Mouse (Mus musculus): ENCODE measurements at regions not wholly inside any gene's neighbourhood (a gene's known extent, or its start where the extent isn't known, plus 50 kb on each side); places are given as distances from the start of the nearest gene placed in this dataset.
A peak's percentile ranks its signal among the peaks of the same experiment; 100 is the strongest.
"Not testable (repeated sequence)": the region's sequence is repeated elsewhere in the genome, so short reads cannot be mapped to it uniquely, and the experiment has no call there.

GRCm38 (mm10) chr8:113916649-113917048 lies 68.1 kb upstream of the Adamts18 start:
- no peak for DNase-seq (ENCODE audit: inconsistent ontology term)

GRCm38 (mm10) chr8:113917197-113917596 lies 68.7 kb upstream of the Adamts18 start:
- DNase-seq (ENCODE audit: inconsistent ontology term): peak; percentile 85

- no peak for DNase-seq (ENCODE audit: inconsistent ontology term)
Observed at GRCm38 (mm10) chr8:113920306-113920705, 71.8 kb upstream of the Adamts18 start.

GRCm38 (mm10) chr8:113923381-113923780 lies 74.8 kb upstream of the Adamts18 start:
- DNase-seq (ENCODE audit: inconsistent ontology term): no peak

GRCm38 (mm10) chr8:113953721-113954120 lies 105.2 kb upstream of the Adamts18 start:
- no peak for DNase-seq (ENCODE audit: inconsistent ontology term)

GRCm38 (mm10) chr8:113956439-113957043 lies 108.0 kb upstream of the Adamts18 start:
- DNase-seq (ENCODE audit: inconsistent ontology term): no peak

- peak; percentile 81 for DNase-seq (ENCODE audit: inconsistent ontology term)
Observed at GRCm38 (mm10) chr8:113957821-113958220, 109.3 kb upstream of the Adamts18 start.

GRCm38 (mm10) chr8:113975810-113976209 lies 127.3 kb upstream of the Adamts18 start:
- no peak for DNase-seq (ENCODE audit: inconsistent ontology term)

GRCm38 (mm10) chr8:113976626-113977025 lies 128.1 kb upstream of the Adamts18 start:
- DNase-seq (ENCODE audit: inconsistent ontology term): no peak

GRCm38 (mm10) chr8:113977072-113977471 lies 128.5 kb upstream of the Adamts18 start:
- no peak for DNase-seq (ENCODE audit: inconsistent ontology term)

GRCm38 (mm10) chr8:113978946-113979345 lies 130.4 kb upstream of the Adamts18 start:
- no peak for DNase-seq (ENCODE audit: inconsistent ontology term)

- DNase-seq (ENCODE audit: inconsistent ontology term): no peak
Observed at GRCm38 (mm10) chr8:113979837-113980236, 131.3 kb upstream of the Adamts18 start.

- no peak for DNase-seq (ENCODE audit: inconsistent ontology term)
Observed at GRCm38 (mm10) chr8:113981339-113981738, 132.8 kb upstream of the Adamts18 start.

GRCm38 (mm10) chr8:113984845-113985244 lies 136.3 kb upstream of the Adamts18 start:
- peak; percentile 61 for DNase-seq (ENCODE audit: inconsistent ontology term)

GRCm38 (mm10) chr8:113985471-113985870 lies 136.9 kb upstream of the Adamts18 start:
- no peak for DNase-seq (ENCODE audit: inconsistent ontology term)

GRCm38 (mm10) chr8:113985948-113986347 lies 137.4 kb upstream of the Adamts18 start:
- DNase-seq (ENCODE audit: inconsistent ontology term): no peak

GRCm38 (mm10) chr8:113990718-113991117 lies 142.2 kb upstream of the Adamts18 start:
- DNase-seq (ENCODE audit: inconsistent ontology term): no peak

GRCm38 (mm10) chr8:113998881-113999280 lies 134.5 kb upstream of the Nudt7 start:
- no peak for DNase-seq (ENCODE audit: inconsistent ontology term)

- DNase-seq (ENCODE audit: inconsistent ontology term): no peak
Observed at GRCm38 (mm10) chr8:114001674-114002073, 131.7 kb upstream of the Nudt7 start.

- no peak for DNase-seq (ENCODE audit: inconsistent ontology term)
Observed at GRCm38 (mm10) chr8:114004436-114004835, 128.9 kb upstream of the Nudt7 start.

GRCm38 (mm10) chr8:114006587-114006986 lies 126.8 kb upstream of the Nudt7 start:
- peak; percentile 9 for DNase-seq (ENCODE audit: inconsistent ontology term)

- DNase-seq (ENCODE audit: inconsistent ontology term): no peak
Observed at GRCm38 (mm10) chr8:114007103-114007502, 126.3 kb upstream of the Nudt7 start.

- no peak for DNase-seq (ENCODE audit: inconsistent ontology term)
Observed at GRCm38 (mm10) chr8:114018364-114018763, 115.0 kb upstream of the Nudt7 start.

GRCm38 (mm10) chr8:114030141-114030540 lies 103.2 kb upstream of the Nudt7 start:
- DNase-seq (ENCODE audit: inconsistent ontology term): not testable (repeated sequence)
